Mouse (Mus musculus) kidney, adult 18-20 months (tissue): ENCODE data around the gene Smyd2.

Experiments used
- DNase-seq: peaks from one replicate; pipeline ENCODE4 v3.0.0; 2021

The Smyd2 gene

GRCm38 (mm10) chr1:189870539-189870938 lies 51.6 kb downstream of the Smyd2 start:
- DNase-seq = no peak

- DNase-seq = no peak
These were observed 52.4 kb downstream of the Smyd2 start for GRCm38 (mm10) chr1:189869651-189870270.

- DNase-seq = no peak
These were observed 54.1 kb downstream of the Smyd2 start for GRCm38 (mm10) chr1:189868036-189868435.

- peak; percentile 55 for DNase-seq
These were observed 54.7 kb downstream of the Smyd2 start for GRCm38 (mm10) chr1:189867497-189867896.

GRCm38 (mm10) chr1:189867034-189867433 lies 55.1 kb downstream of the Smyd2 start:
- DNase-seq = peak; percentile 25

GRCm38 (mm10) chr1:189866621-189867020 lies 55.5 kb downstream of the Smyd2 start:
- DNase-seq = no peak

GRCm38 (mm10) chr1:189864846-189865560 lies 57.2 kb downstream of the Smyd2 start:
- no peak for DNase-seq

GRCm38 (mm10) chr1:189864301-189864700 lies 57.9 kb downstream of the Smyd2 start:
- no peak for DNase-seq

- no peak for DNase-seq
These were observed 58.4 kb downstream of the Smyd2 start for GRCm38 (mm10) chr1:189863727-189864126.

GRCm38 (mm10) chr1:189860942-189861315 lies 61.2 kb downstream of the Smyd2 start:
- no peak for DNase-seq

GRCm38 (mm10) chr1:189860112-189860941 lies 61.8 kb downstream of the Smyd2 start:
- DNase-seq = no peak

- no peak for DNase-seq
These were observed 63.8 kb downstream of the Smyd2 start for GRCm38 (mm10) chr1:189858377-189858776.

GRCm38 (mm10) chr1:189855739-189856138 lies 66.4 kb downstream of the Smyd2 start:
- DNase-seq = no peak

GRCm38 (mm10) chr1:189854646-189855045 lies 67.5 kb downstream of the Smyd2 start:
- DNase-seq = no peak

GRCm38 (mm10) chr1:189852456-189852855 lies 69.7 kb downstream of the Smyd2 start:
- DNase-seq = no peak

GRCm38 (mm10) chr1:189852051-189852450 lies 70.1 kb downstream of the Smyd2 start:
- DNase-seq = no peak

GRCm38 (mm10) chr1:189849550-189849949 lies 72.6 kb downstream of the Smyd2 start:
- no peak for DNase-seq

- DNase-seq = no peak
These were observed 75.8 kb downstream of the Smyd2 start for GRCm38 (mm10) chr1:189846319-189846718.

- no peak for DNase-seq
These were observed 88.0 kb downstream of the Smyd2 start for GRCm38 (mm10) chr1:189834166-189834565.

- DNase-seq = no peak
These were observed 88.8 kb downstream of the Smyd2 start for GRCm38 (mm10) chr1:189833351-189833750.

- DNase-seq = peak; percentile 23
These were observed 91.3 kb downstream of the Smyd2 start for GRCm38 (mm10) chr1:189830797-189831232.
